Mouse (Mus musculus): ENCODE results near the gene Frs2. TPM values are rescaled to one million over a fixed set of nuclear protein-coding genes. Genes with fewer than 3 reads are reported as not detected.

Gene Frs2
- total and polyA plus RNA-seq, 2 experiments from 2014 or later: 13.6 to 14.1 TPM

DNA sequence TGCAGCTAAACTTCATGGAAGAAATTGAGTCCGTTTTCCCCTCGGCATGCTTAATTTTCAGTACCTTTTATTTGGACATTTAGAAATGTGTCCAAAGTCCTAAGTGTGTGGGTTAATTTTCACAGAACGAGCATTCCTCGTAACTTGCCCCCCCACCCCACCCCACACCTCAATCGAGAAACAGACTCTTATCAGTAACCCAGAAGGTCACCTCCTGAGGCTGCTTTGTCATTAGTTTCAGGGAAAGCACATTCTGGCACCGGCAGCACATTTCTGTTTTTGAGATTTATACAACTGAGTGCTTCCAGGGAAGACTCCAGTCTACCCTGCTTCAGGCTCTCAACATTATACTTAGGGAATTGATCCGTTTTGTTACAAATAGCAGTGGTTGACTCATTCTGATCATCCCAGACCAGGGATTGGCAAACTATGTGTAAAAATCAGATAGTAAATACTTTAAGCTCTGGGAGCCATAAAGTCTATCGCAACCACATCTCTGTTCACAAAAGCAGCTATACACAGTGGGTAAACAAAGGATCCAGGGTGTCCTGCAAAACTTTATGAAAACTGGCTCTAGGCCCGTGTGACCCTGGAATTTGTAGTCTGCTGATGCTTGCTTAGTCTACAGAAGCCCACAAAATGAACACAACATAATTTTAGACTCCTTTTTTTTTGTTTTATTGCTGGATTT lies 37.2 kb upstream of the Frs2 start:
- WGBS: 41% methylated on average over 9 of the region's 9 CpGs

DNA sequence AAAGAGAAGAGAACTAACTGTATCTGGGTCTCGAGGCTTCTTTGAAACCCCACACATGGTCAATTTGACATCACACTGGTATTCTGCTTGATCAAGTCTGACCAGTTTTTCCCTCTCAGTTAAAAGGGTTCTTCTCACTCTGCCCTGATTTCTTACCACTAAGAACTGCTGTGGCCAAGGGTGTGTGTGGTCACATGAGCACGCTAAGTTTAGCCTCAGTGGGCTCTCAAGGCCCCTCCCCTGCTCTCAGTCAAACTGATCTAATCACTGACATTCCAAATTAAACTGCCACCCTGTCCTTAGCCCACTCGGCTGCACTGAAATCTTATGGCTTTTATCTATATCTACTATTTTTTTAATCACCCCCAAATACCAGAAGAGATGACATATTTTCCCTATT lies 32.8 kb upstream of the Frs2 start:
- 22% methylated on average over 3 of the region's 3 CpGs for WGBS
- TF ChIP-seq CTCF (IDR thresholded peaks at IDR 0.05; ENCODE audit: low read depth) (no peak), EP300 (IDR thresholded peaks at IDR 0.05; ENCODE audit: low read depth) (no peak)
- peak; percentile 64 for DNase-seq (ENCODE audit: low spot score)
- H3K9me3 ChIP-seq (replicated peaks; ENCODE audit: control insufficient read depth, low read length): no peaks in the 10 kb centered on the region
- no peak overlapping the region for H3K4me2 ChIP-seq (ENCODE audit: low read depth, low read length)
- H3K27me3 ChIP-seq (ENCODE audit: control insufficient read depth, insufficient read depth, low read length): no peaks in the 10 kb centered on the region
- H3K4me3 ChIP-seq (ENCODE audit: low read depth, low read length): no peak overlapping the region
- no peak overlapping the region for H3K9ac ChIP-seq (replicated peaks; ENCODE audit: low read depth, low read length)
- H3K27ac ChIP-seq (ENCODE audit: low read depth): peak overlapping the region; percentile 47
- peak; percentile 77 for ATAC-seq (ENCODE audit: insufficient read depth, low read depth)
- H3K4me1 ChIP-seq (ENCODE audit: control insufficient read depth, insufficient read depth): peaks cover 6% of the 10 kb centered on the region; the same call in 1 of the 2 replicates
- H3K36me3 ChIP-seq (replicated peaks; ENCODE audit: control insufficient read depth, insufficient read depth, low read length): no peaks in the 10 kb centered on the region

More for the DNA sequence above, 37.2 kb upstream of the Frs2 start:
- ATAC-seq (ENCODE audit: insufficient read depth, low read depth): peak; percentile 50; the same call in 1 of the 2 replicates
- H3K4me3 ChIP-seq (ENCODE audit: low read depth, low read length): no peak overlapping the region
- H3K9ac ChIP-seq (replicated peaks; ENCODE audit: low read depth, low read length): no peak overlapping the region
- no peaks in the 10 kb centered on the region for H3K9me3 ChIP-seq (replicated peaks; ENCODE audit: control insufficient read depth, low read length)
- DNase-seq (ENCODE audit: low spot score): no peak
- H3K27ac ChIP-seq (ENCODE audit: low read depth): no peak overlapping the region
- no peak overlapping the region for H3K4me2 ChIP-seq (ENCODE audit: low read depth, low read length)
- H3K27me3 ChIP-seq (ENCODE audit: control insufficient read depth, insufficient read depth, low read length): no peaks in the 10 kb centered on the region
- peaks cover 6% of the 10 kb centered on the region; the same call in 1 of the 2 replicates for H3K4me1 ChIP-seq (ENCODE audit: control insufficient read depth, insufficient read depth)
- no peak for TF ChIP-seq EP300 (IDR thresholded peaks at IDR 0.05; ENCODE audit: low read depth)
- no peaks in the 10 kb centered on the region for H3K36me3 ChIP-seq (replicated peaks; ENCODE audit: control insufficient read depth, insufficient read depth, low read length)

DNA sequence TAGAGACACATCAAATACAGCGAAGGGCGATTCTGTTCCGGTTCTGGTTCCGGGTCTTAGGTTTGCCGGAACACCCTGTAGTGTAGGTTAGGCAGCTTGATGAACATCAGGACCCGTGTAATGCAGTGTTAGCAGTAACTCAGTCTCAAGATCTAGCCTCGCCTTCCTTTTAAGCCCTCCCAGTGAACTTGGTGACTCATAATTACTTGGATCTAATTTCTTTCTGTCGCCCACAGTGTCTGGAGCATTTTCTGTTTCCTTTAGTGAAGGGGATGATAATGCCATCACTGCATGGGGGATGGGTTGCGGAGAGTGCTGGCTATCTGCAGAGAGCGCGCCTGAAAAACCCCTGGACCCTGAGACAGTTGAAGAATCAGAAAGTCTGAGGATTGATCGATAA lies 26.3 kb upstream of the Frs2 start:
- H3K4me3 ChIP-seq (ENCODE audit: low read depth, low read length): no peak overlapping the region
- H3K36me3 ChIP-seq (replicated peaks; ENCODE audit: control insufficient read depth, insufficient read depth, low read length): no peaks in the 10 kb centered on the region
- no peak overlapping the region for H3K27ac ChIP-seq (ENCODE audit: low read depth)

DNA sequence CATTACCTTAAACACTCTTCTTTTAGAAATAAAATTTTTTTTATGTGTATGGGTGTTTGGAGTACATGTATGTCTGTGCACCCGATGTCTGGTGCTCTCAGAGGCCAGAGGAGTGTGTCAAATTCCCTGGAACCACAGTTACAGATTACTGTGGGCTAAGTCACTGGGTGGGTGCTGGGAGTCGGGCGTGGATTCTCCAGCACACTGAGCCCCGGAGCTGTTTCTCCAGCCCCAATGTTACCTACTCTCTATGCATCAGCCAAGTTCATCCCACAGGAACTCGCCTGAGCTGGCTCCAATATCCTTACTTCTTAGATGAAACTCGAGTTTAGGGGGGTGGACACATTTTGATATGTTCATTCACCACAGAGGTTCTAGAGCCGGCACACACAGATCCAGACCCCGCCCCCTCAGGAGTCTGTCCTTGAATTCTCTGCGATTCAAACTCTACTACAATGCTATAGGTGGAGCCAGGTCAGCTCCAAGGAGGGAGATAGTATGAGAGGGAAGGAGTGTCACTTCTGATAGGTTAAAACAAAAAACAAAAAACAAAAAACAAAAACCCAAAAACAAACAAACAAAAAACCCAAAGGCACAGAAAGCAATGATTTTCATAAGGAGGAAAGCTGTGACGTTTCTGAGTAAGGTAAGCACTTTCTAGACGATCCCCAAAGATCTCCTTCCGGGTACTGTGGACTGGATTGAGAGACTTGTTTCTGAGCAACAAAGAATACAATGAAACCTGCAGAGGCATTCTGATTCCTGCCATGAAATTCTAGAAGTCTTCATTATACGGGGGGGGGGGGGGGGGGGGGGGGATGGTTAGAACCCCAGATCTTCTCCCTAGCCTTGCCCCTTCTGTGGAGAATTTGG lies 25.5 kb upstream of the Frs2 start:
- no peak overlapping the region for H3K27ac ChIP-seq (ENCODE audit: low read depth)
- no peaks in the 10 kb centered on the region for H3K27me3 ChIP-seq (ENCODE audit: control insufficient read depth, insufficient read depth, low read length)
- no peaks in the 10 kb centered on the region for H3K4me1 ChIP-seq (ENCODE audit: control insufficient read depth, insufficient read depth)
- 0 out of 2 replicates have a peak, but pooled peaks have one; percentile 36 for ATAC-seq (ENCODE audit: insufficient read depth, low read depth)
- peak; percentile 14 for DNase-seq (ENCODE audit: low spot score)
- TF ChIP-seq CTCF (IDR thresholded peaks at IDR 0.05; ENCODE audit: low read depth): no peak
- H3K9ac ChIP-seq (replicated peaks; ENCODE audit: low read depth, low read length): no peak overlapping the region
- H3K36me3 ChIP-seq (replicated peaks; ENCODE audit: control insufficient read depth, insufficient read depth, low read length): no peaks in the 10 kb centered on the region
- H3K4me3 ChIP-seq (ENCODE audit: low read depth, low read length): no peak overlapping the region
- no peaks in the 10 kb centered on the region for H3K9me3 ChIP-seq (replicated peaks; ENCODE audit: control insufficient read depth, low read length)
- H3K4me2 ChIP-seq (ENCODE audit: low read depth, low read length): peak overlapping the region; percentile 22; the same call in 1 of the 2 replicates
- 47% methylated on average over 12 of the region's 13 CpGs for WGBS

More for the DNA sequence above, 26.3 kb upstream of the Frs2 start:
- no peak for TF ChIP-seq CTCF (IDR thresholded peaks at IDR 0.05; ENCODE audit: low read depth)
- no peak for TF ChIP-seq EP300 (IDR thresholded peaks at IDR 0.05; ENCODE audit: low read depth)
- 58% methylated on average over 12 of the region's 12 CpGs for WGBS
- H3K27me3 ChIP-seq (ENCODE audit: control insufficient read depth, insufficient read depth, low read length): no peaks in the 10 kb centered on the region
- no peaks in the 10 kb centered on the region for H3K9me3 ChIP-seq (replicated peaks; ENCODE audit: control insufficient read depth, low read length)
- H3K9ac ChIP-seq (replicated peaks; ENCODE audit: low read depth, low read length): no peak overlapping the region
- DNase-seq (ENCODE audit: low spot score) (peak; percentile 17), ATAC-seq (ENCODE audit: insufficient read depth, low read depth) (peak; percentile 41; the same call in 1 of the 2 replicates)
- H3K4me1 ChIP-seq (ENCODE audit: control insufficient read depth, insufficient read depth): no peaks in the 10 kb centered on the region
- 0 out of 2 replicates have a peak overlapping the region, but pooled peaks have one; percentile 17 for H3K4me2 ChIP-seq (ENCODE audit: low read depth, low read length)

GRCm38 (mm10) chr10:117173111-117173510 lies 24.8 kb upstream of the Frs2 start:
- H3K4me1 ChIP-seq (ENCODE audit: control insufficient read depth, insufficient read depth): no peaks in the 10 kb centered on the region
- H3K36me3 ChIP-seq (replicated peaks; ENCODE audit: control insufficient read depth, insufficient read depth, low read length): no peaks in the 10 kb centered on the region
- DNase-seq (ENCODE audit: low spot score) (no peak), ATAC-seq (ENCODE audit: insufficient read depth, low read depth) (no peak)
- no peaks in the 10 kb centered on the region for H3K27me3 ChIP-seq (ENCODE audit: control insufficient read depth, insufficient read depth, low read length)
- 90% methylated on average over 1 of the region's 1 CpGs for WGBS
- H3K4me2 ChIP-seq (ENCODE audit: low read depth, low read length): no peak overlapping the region
- no peak overlapping the region for H3K9ac ChIP-seq (replicated peaks; ENCODE audit: low read depth, low read length)
- H3K9me3 ChIP-seq (replicated peaks; ENCODE audit: control insufficient read depth, low read length): no peaks in the 10 kb centered on the region
- no peak overlapping the region for H3K4me3 ChIP-seq (ENCODE audit: low read depth, low read length)
- no peak overlapping the region for H3K27ac ChIP-seq (ENCODE audit: low read depth)
- no peak for TF ChIP-seq EP300 (IDR thresholded peaks at IDR 0.05; ENCODE audit: low read depth)
- TF ChIP-seq CTCF (IDR thresholded peaks at IDR 0.05; ENCODE audit: low read depth): no peak
